ENCODE assay signal across 8 mouse cellular contexts in the genomic region with DNA sequence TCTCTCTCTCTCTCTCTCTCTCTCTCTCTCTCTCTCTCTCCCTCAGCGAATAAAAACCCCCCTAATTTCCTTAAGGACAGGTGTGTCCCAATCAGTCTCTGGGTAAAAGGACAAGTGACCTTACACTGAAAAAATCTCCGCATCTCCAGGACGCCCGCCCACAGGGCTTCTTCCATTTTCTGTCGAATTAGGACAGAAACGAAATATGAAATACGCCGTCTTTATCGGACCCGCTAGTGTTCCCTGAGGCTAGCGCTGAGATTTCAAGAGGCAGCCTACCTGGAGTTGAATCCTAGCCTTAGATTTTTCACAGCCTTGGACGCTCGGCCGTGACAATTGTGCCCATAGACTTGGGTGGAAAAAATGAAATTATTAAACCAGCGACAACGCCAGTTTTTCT. TPM values are rescaled to one million over a fixed set of nuclear protein-coding genes. Genes with fewer than 3 reads are reported as not detected.
DNase-seq lines count a peak whose midpoint lies in the region; ATAC-seq lines count a peak whose summit lies in the region.

No protein-coding gene starts in this region.

- no peak for ATAC-seq in heart, embryonic 12.5 days (ENCODE audit: insufficient number of reproducible peaks, low FRiP score)
- ATAC-seq in kidney, embryonic 15.5 days (replicated peaks; ENCODE audit: low FRiP score), result no peak
- no peak for ATAC-seq in erythroid progenitor cell, adult 5-6 weeks (replicated peaks; ENCODE audit: low FRiP score, poor library complexity, severe bottlenecking)

- H3K27me3 ChIP-seq in heart, embryonic 12.5 days (replicated peaks), result peaks cover 38% of the 10 kb centered on the region
- H3K27me3 ChIP-seq in kidney, embryonic 15.5 days, result peaks cover 75% of the 10 kb centered on the region
- no peaks in the 10 kb centered on the region for H3K27me3 ChIP-seq in splenic B cell, adult 2 months (ENCODE audit: control insufficient read depth, insufficient read depth, low read length, poor library complexity, severe bottlenecking)

- peak overlapping the region; percentile 70 for H3K4me3 ChIP-seq in heart, embryonic 12.5 days
- peak overlapping the region; percentile 65 for H3K4me3 ChIP-seq in kidney, embryonic 15.5 days (replicated peaks)

- 21% methylated on average over 15 of the region's 16 CpGs for WGBS in heart, embryonic 12.5 days
- 18% methylated on average over 16 of the region's 16 CpGs for WGBS in kidney, embryonic 15.5 days

- 0 out of 2 replicates have a peak, but pooled peaks cover 3% of the 10 kb centered on the region for H3K9me3 ChIP-seq in heart, embryonic 12.5 days (replicated peaks)
- H3K9me3 ChIP-seq in kidney, embryonic 15.5 days (replicated peaks), result no peaks in the 10 kb centered on the region

- H3K9ac ChIP-seq in heart, embryonic 12.5 days, result no peak overlapping the region
- no peak overlapping the region for H3K9ac ChIP-seq in kidney, embryonic 15.5 days

- no peak overlapping the region for H3K27ac ChIP-seq in heart, embryonic 12.5 days (ENCODE audit: poor library complexity, severe bottlenecking)
- H3K27ac ChIP-seq in kidney, embryonic 15.5 days, result no peak overlapping the region

- no peaks in the 10 kb centered on the region for H3K36me3 ChIP-seq in heart, embryonic 12.5 days
- no peaks in the 10 kb centered on the region for H3K36me3 ChIP-seq in kidney, embryonic 15.5 days
- no peaks in the 10 kb centered on the region for H3K36me3 ChIP-seq in splenic B cell, adult 2 months (ENCODE audit: control insufficient read depth, insufficient read depth, low read length, poor library complexity, severe bottlenecking)

- H3K4me2 ChIP-seq in heart, embryonic 12.5 days, result peak overlapping the region; percentile 65
- peak overlapping the region; percentile 58 for H3K4me2 ChIP-seq in kidney, embryonic 15.5 days

- H3K4me1 ChIP-seq in heart, embryonic 12.5 days (replicated peaks), result 0 out of 2 replicates have a peak, but pooled peaks cover 5% of the 10 kb centered on the region
- 0 out of 2 replicates have a peak, but pooled peaks cover 3% of the 10 kb centered on the region for H3K4me1 ChIP-seq in kidney, embryonic 15.5 days

- peak; percentile 4 to 23 for DNase-seq in layer of hippocampus, postnatal 10 days (ENCODE audit: low spot score in 2 of 2)
- DNase-seq in layer of hippocampus, adult 18-20 months (ENCODE audit: low spot score in 2 of 2), result no peak
- peak; percentile 19 for DNase-seq in cerebellum, adult 8-10 months
- peak; percentile 1 for DNase-seq in lung, postnatal 10 days
- DNase-seq in splenic B cell, adult 2 months (ENCODE audit: low read depth, low spot score), result peak; percentile 27

RNA-seq across cellular contexts. Expression of a gene that starts 0.5 kb away (rescaled TPM):
- under 1 TPM; 0.13 to 0.23 TPM for total RNA-seq in layer of hippocampus, postnatal 10 days (2021)
- not detected for total RNA-seq in layer of hippocampus, adult 18-20 months (2021)
- 0.15 TPM in 1 of 2 replicates, not detected in the other for polyA plus RNA-seq in heart, embryonic 12.5 days (2016; fragmentation: Nextera tagmentation; extraction: Ambion mirVana)
- 0.12 TPM in 1 of 2 replicates, not detected in the other for polyA plus RNA-seq in kidney, embryonic 15.5 days (2015; fragmentation: Nextera tagmentation; extraction: Ambion mirVana)
- not detected in 2 replicates for total RNA-seq in erythroid progenitor cell, adult 5-6 weeks (2015; ENCODE audit: low replicate concordance)
- not detected in 2 replicates for total RNA-seq in erythroid progenitor cell, adult 5-6 weeks (2017; ENCODE audit: low replicate concordance)

RNA-seq across cellular contexts. Expression of a gene that starts 0.9 kb away (rescaled TPM):
- total RNA-seq in layer of hippocampus, postnatal 10 days (2021), result 10 to 100 TPM; 56.2 to 75.8 TPM
- 10 to 100 TPM; 55.2 to 70.4 TPM for total RNA-seq in layer of hippocampus, adult 18-20 months (2021)
- polyA plus RNA-seq in heart, embryonic 12.5 days (2016; fragmentation: Nextera tagmentation; extraction: Ambion mirVana), result 165 and 171 TPM in 2 replicates
- polyA plus RNA-seq in kidney, embryonic 15.5 days (2015; fragmentation: Nextera tagmentation; extraction: Ambion mirVana), result 96.9 and 118 TPM in 2 replicates
- total RNA-seq in erythroid progenitor cell, adult 5-6 weeks (2015; ENCODE audit: low replicate concordance), result 33.1 and 38.9 TPM in 2 replicates
- 23.7 and 32.4 TPM in 2 replicates for total RNA-seq in erythroid progenitor cell, adult 5-6 weeks (2017; ENCODE audit: low replicate concordance)

Comparison
In these comparisons a context has a peak if more than half of its experiments do, and no peak if none do; other contexts are left out.
1. DNase-seq: peak in layer of hippocampus, postnatal 10 days (2 of 2), cerebellum, adult 8-10 months (single experiment), lung, postnatal 10 days (single experiment) and splenic B cell, adult 2 months (single experiment); none in layer of hippocampus, adult 18-20 months (0 of 2).